Mouse (Mus musculus) layer of hippocampus, postnatal 36 days (tissue): ENCODE results near the gene Nupr1. TPM values are rescaled to one million over a fixed set of nuclear protein-coding genes. Genes with fewer than 3 reads are reported as not detected.

Source experiments
- DNase-seq, 2 experiments: peaks; one replicate each; pipeline ENCODE4 v3.0.0; 2022
- total RNA-seq, 2 experiments: library from RNA; stranded (reverse); gene quantifications; 2 replicates each; pipeline ENCODE4 v1.2.3; 2021

Nupr1 gene
- 1 to 10 TPM; 7.5 to 7.9 TPM for total RNA-seq

GRCm38 (mm10) chr7:126630824-126631518 is at the start of gene Nupr1:
Nupr1 (minus strand) TSS chr7:126630861.
- DNase-seq, result no peak

- no peak for DNase-seq
Observed at GRCm38 (mm10) chr7:126679683-126680082, 49.0 kb upstream of the Nupr1 start.

GRCm38 (mm10) chr7:126678545-126679341 is 48.1 kb upstream of the Nupr1 start:
- DNase-seq, result no peak

- no peak for DNase-seq
Observed at GRCm38 (mm10) chr7:126676631-126677220, 46.1 kb upstream of the Nupr1 start.

GRCm38 (mm10) chr7:126676207-126676606 is 45.5 kb upstream of the Nupr1 start, which contains the start of gene Sult1a1:
Sult1a1 (minus strand) TSS chr7:126676432.
- no peak for DNase-seq

- no peak for DNase-seq
Observed at GRCm38 (mm10) chr7:126675104-126675503, 44.4 kb upstream of the Nupr1 start.

GRCm38 (mm10) chr7:126672111-126672510 is 41.5 kb upstream of the Nupr1 start:
- no peak for DNase-seq

- DNase-seq, result no peak
Observed at GRCm38 (mm10) chr7:126670152-126670551, 39.5 kb upstream of the Nupr1 start.

GRCm38 (mm10) chr7:126668452-126668851 is 37.8 kb upstream of the Nupr1 start:
- no peak for DNase-seq

- DNase-seq, result no peak
Observed at GRCm38 (mm10) chr7:126667495-126668090, 36.9 kb upstream of the Nupr1 start.

- DNase-seq, result no peak
Observed at GRCm38 (mm10) chr7:126665269-126665668, 34.6 kb upstream of the Nupr1 start.

- DNase-seq, result no peak
Observed at GRCm38 (mm10) chr7:126663646-126664045, 33.0 kb upstream of the Nupr1 start.

GRCm38 (mm10) chr7:126659771-126660170 is 29.1 kb upstream of the Nupr1 start:
- DNase-seq, result no peak

GRCm38 (mm10) chr7:126657522-126657921 is 26.9 kb upstream of the Nupr1 start:
- DNase-seq, result no peak

GRCm38 (mm10) chr7:126655695-126656094 is 25.0 kb upstream of the Nupr1 start:
- DNase-seq, result no peak

GRCm38 (mm10) chr7:126653991-126654390 is 23.3 kb upstream of the Nupr1 start:
- DNase-seq, result no peak

GRCm38 (mm10) chr7:126650852-126651251 is 20.2 kb upstream of the Nupr1 start:
- no peak for DNase-seq

GRCm38 (mm10) chr7:126649231-126650051 is 18.8 kb upstream of the Nupr1 start, which contains the start of gene Sgf29:
Sgf29 (plus strand) TSS chr7:126649309.
- DNase-seq, result peak; percentile 93 to 94

GRCm38 (mm10) chr7:126648486-126648885 is 17.8 kb upstream of the Nupr1 start:
- DNase-seq, result no peak

GRCm38 (mm10) chr7:126645708-126646107 is 15.0 kb upstream of the Nupr1 start:
- DNase-seq, result no peak

GRCm38 (mm10) chr7:126644914-126645313 is 14.3 kb upstream of the Nupr1 start:
- no peak for DNase-seq

- no peak for DNase-seq
Observed at GRCm38 (mm10) chr7:126644345-126644744, 13.7 kb upstream of the Nupr1 start.
